Mouse (Mus musculus): ENCODE results near the gene Bsn.

The Bsn gene

DNA sequence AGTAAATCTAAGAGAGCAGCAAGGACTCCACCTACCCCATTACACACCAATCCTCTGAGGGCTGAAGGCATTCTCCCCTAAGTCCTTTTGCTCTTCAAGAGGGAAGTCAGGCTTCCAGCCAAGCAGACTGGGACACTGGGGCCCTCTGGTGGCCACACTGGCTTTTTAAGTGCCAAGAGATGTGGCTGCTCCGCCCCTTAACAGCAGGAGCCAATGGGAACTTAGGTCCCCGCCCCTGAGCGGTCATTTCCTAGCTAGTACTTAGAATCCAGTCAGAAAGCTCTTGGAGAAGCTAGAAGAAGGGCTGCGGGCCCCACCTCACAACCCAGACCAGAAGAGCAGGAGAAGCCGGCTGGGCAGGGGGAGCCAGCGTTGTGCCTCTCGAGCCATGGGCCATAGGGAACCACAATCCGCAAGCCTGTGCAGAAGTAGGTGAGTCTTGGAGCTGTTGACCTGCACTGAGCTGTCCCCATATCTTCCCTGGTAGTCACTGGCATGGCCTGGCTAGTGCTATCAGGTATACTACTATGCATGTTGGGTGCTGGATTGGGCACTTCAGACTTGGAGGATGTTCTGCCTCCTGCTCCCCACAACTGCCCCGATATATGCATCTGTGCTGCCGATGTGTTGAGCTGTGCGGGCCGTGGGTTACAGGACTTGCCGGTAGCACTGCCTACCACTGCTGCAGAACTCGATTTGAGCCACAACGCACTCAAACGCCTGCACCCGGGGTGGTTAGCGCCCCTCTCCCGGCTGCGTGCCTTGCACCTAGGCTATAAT lies 137.1 kb downstream of the Bsn start, which contains the start of gene Amigo3:
Gene Amigo3 (plus strand): TSS at position 275 of the 780 bp plus-strand sequence.
- peak; percentile 95 to 97 for DNase-seq

GRCm38 (mm10) chr9:108052411-108052810 lies 137.8 kb downstream of the Bsn start:
- no peak for DNase-seq

GRCm38 (mm10) chr9:108051931-108052220 lies 138.3 kb downstream of the Bsn start:
- DNase-seq: no peak

DNA sequence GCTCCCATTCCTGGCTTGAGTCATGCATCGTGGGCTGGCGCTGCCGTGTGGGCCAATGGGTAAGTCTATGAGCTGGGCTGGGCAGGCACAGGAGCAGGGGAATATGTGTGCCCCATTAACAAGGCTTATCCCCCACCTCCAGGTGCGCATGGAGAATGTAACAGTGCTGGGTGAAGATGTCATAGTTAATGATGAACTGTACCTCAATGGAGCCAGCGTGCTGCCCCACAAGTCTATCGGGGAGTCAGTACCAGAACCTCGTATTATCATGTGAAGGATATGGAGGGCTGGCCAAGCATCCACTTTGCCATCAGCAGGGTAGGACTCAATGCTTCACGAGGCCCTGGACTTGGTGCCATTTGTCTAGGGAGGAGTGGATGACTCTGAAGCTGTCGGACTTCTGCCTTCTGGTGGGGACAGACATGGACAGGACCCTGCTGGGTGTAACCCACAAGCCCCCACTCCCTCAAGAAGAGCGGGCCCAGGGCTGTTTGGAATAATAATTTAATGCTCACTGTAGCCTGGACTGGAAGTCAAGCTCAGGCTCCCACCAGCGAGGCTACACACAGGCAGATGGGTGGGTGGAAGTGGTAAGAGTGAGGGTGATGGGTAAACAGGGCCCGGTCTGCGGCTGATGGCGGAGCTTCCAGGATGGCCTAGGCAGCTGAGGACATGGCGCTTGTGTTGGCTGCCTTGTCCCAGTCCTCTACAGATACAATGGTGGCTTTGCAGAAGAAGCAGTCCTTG lies 138.8 kb downstream of the Bsn start:
- no peak for DNase-seq

DNA sequence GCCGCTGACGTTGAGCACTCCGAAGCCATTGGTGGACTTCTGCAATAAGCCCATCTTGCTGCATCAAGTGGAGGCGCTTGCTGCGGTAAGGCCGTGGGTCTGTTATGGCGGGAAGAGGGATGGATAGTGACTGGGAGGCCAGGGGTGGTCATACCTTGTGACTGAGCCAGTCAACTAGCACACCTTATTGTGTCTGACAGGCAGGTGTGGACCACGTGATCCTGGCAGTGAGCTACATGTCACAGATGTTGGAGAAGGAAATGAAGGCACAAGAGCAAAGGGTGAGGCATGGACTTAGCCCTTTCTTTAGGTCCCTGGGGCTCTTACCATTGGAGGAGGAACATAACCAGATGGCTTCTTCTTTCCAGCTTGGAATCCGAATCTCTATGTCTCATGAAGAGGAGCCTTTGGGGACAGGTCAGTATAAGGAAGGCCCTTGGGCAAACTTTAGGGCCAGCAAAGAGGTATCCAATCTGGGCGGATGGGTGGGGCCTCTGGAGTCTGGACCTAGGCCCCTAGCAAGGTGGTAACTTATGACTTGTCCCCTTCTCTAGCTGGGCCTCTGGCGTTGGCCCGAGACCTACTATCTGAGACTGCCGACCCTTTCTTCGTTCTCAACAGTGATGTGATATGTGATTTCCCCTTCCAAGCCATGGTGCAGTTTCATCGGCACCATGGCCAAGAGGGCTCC lies 140.5 kb downstream of the Bsn start:
- DNase-seq: no peak

- DNase-seq: peak; percentile 95 to 97
Observed at GRCm38 (mm10) chr9:108049016-108049455, 141.1 kb downstream of the Bsn start, which contains the start of gene Gmppb. TSS of gene Gmppb (plus strand) at chr9:108049242.

- no peak for DNase-seq
Observed at GRCm38 (mm10) chr9:108048566-108048955, 141.6 kb downstream of the Bsn start.

GRCm38 (mm10) chr9:108047601-108048565 lies 142.3 kb downstream of the Bsn start:
- DNase-seq: no peak

GRCm38 (mm10) chr9:108046582-108046981 lies 143.6 kb downstream of the Bsn start:
- no peak for DNase-seq
